Mouse (Mus musculus): ENCODE data around the gene Gm20388.

- TF ChIP-seq EP300 (IDR thresholded peaks at IDR 0.05; ENCODE audit: insufficient read depth, low read depth, low read length) (no peak), CTCF (IDR thresholded peaks at IDR 0.05; ENCODE audit: low read depth, low read length) (no peak), POLR2A (IDR thresholded peaks at IDR 0.05; ENCODE audit: insufficient read depth, low read length) (no peak)
Measured at GRCm38 (mm10) chr8:122665221-122665620, 2754.6 kb downstream of the Gm20388 start.

All from ES-Bruce4 (cell line).